Mouse (Mus musculus) embryonic facial prominence, embryonic 11.5 days (tissue): ENCODE measurements around the gene Olfr48. TPM values are rescaled to one million over a fixed set of nuclear protein-coding genes. Genes with fewer than 3 reads are reported as not detected.

Experiments used
- ATAC-seq: fragments of 200-750 bp; cut with Nextera tagmentation; replicated peaks from 2 replicates; pipeline ENCODE4 v1.8.0; 2017; ENCODE audit warnings: low read depth; ENCODE audit not compliant: insufficient number of reproducible peaks, low FRiP score, low TSS enrichment
- DNase-seq: peaks from one replicate; pipeline ENCODE4 v3.0.0-alpha.2; 2015; ENCODE audit warnings: low spot score
- H3K27ac ChIP-seq: fragments of 300-500 bp; sonication (generic); replicated peaks from 2 replicates; pipeline ENCODE4 v1.5.1; 2014; ENCODE audit warnings: mild to moderate bottlenecking, low read depth, low read length, control low read depth
- H3K27me3 ChIP-seq: fragments of 300-500 bp; sonication (generic); 2 replicates; pipeline ENCODE4 v1.6.1; 2014; ENCODE audit warnings: mild to moderate bottlenecking, low read length, moderate library complexity, mixed read lengths; ENCODE audit not compliant: control insufficient read depth, insufficient read depth
- H3K36me3 ChIP-seq: fragments of 300-500 bp; sonication (generic); replicated peaks from 2 replicates; pipeline ENCODE4 v1.6.1; 2014; ENCODE audit warnings: low read depth, mild to moderate bottlenecking, low read length, moderate library complexity, mixed read lengths; ENCODE audit not compliant: control insufficient read depth, insufficient read depth
- H3K4me1 ChIP-seq: fragments of 300-500 bp; sonication (generic); 2 replicates; pipeline ENCODE4 v1.6.1; 2014; ENCODE audit warnings: low read length, mixed read lengths; ENCODE audit not compliant: control insufficient read depth, insufficient read depth
- H3K4me2 ChIP-seq: fragments of 300-500 bp; sonication (generic); 2 replicates; pipeline ENCODE4 v1.6.1; 2014; ENCODE audit warnings: low read depth, mild to moderate bottlenecking, control low read depth, low read length, moderate library complexity
- H3K4me3 ChIP-seq: fragments of 300-500 bp; sonication (generic); 2 replicates; pipeline ENCODE4 v1.5.1; 2014; ENCODE audit warnings: low read depth, low read length, control low read depth
- H3K9ac ChIP-seq: fragments of 300-500 bp; sonication (generic); replicated peaks from 2 replicates; pipeline ENCODE4 v1.6.1; 2014; ENCODE audit warnings: mild to moderate bottlenecking, control low read depth, low read length
- H3K9me3 ChIP-seq: fragments of 300-500 bp; sonication (generic); replicated peaks from 2 replicates; pipeline ENCODE4 v1.6.1; 2016; ENCODE audit warnings: mild to moderate bottlenecking, low read length, inconsistent platforms, mixed read lengths; ENCODE audit not compliant: control insufficient read depth
- WGBS: fragments of 180-500 bp; shearing (Covaris S2); extraction: QIAGEN DNeasy Blood & Tissue Kit; methylation state at CpG from one replicate; pipeline ENCODE4 v1.1.7; 2014; 5-methylcytosine and 5-hydroxymethylcytosine counted together
- polyA plus RNA-seq: library from polyadenylated mRNA; unstranded; fragments of >200 nt; fragmentation: Nextera tagmentation; extraction: Ambion mirVana; gene quantifications from 2 replicates; pipeline ENCODE4 v1.2.1, GENCODE M21; 2014

The Olfr48 gene
- polyA plus RNA-seq = not detected in 2 replicates

DNA sequence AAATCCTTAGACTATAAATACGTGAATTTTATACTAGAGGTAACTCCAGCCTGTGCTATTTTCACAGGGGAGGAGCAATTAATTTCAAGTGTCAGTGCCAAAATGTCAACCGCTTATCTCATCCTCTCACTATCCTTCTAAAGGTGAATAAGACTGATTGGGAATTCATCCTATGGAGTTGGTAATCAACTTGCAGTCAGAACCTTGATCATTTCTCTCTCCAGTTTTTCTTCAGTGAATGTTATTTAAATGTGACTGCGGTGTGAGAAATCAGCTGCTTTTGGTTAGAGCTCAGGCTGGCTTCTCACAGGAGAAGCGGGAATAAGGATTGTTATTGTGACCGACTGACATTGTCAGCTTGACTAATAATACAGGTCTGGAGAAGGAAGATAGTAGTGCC lies at the start of gene Olfr48:
Gene Olfr48, minus strand, starts transcription at position 101 of the 400 bp plus-strand sequence.
- Histone ChIP-seq H3K9ac (no peak within 1 kb of the TSS), H3K36me3 (no peaks in the 10 kb centered on the region), H3K4me2 (no peak within 1 kb of the TSS), H3K9me3 (no peaks in the 10 kb centered on the region), H3K27ac (no peak within 1 kb of the TSS), H3K4me3 (no peak within 1 kb of the TSS), H3K27me3 (no peaks in the 10 kb centered on the region), H3K4me1 (no peaks in the 10 kb centered on the region)
- WGBS = 83% methylated on average over 5 of the region's 5 CpGs
- no peak for DNase-seq
- no peak for ATAC-seq

GRCm38 (mm10) chr2:89878137-89878536 lies 30.1 kb upstream of the Olfr48 start, which contains the start of gene Olfr1257:
Gene Olfr1257 (plus strand): TSS chr2:89878437.
- H3K4me1 ChIP-seq = no peaks in the 10 kb centered on the region
- 96% methylated on average over 1 of the region's 1 CpGs for WGBS

GRCm38 (mm10) chr2:89849230-89849629 lies 1.2 kb upstream of the Olfr48 start:
- DNase-seq (no peak), ATAC-seq (no peak)
- 97% methylated on average over 1 of the region's 1 CpGs for WGBS

More at GRCm38 (mm10) chr2:89878137-89878536, 30.1 kb upstream of the Olfr48 start, which contains the start of gene Olfr1257:
- Histone ChIP-seq H3K4me2 (no peak within 1 kb of the TSS), H3K9me3 (no peaks in the 10 kb centered on the region), H3K9ac (no peak within 1 kb of the TSS), H3K27me3 (no peaks in the 10 kb centered on the region), H3K36me3 (no peaks in the 10 kb centered on the region), H3K27ac (no peak within 1 kb of the TSS), H3K4me3 (no peak within 1 kb of the TSS)
- ATAC-seq (no peak), DNase-seq (no peak)

DNA sequence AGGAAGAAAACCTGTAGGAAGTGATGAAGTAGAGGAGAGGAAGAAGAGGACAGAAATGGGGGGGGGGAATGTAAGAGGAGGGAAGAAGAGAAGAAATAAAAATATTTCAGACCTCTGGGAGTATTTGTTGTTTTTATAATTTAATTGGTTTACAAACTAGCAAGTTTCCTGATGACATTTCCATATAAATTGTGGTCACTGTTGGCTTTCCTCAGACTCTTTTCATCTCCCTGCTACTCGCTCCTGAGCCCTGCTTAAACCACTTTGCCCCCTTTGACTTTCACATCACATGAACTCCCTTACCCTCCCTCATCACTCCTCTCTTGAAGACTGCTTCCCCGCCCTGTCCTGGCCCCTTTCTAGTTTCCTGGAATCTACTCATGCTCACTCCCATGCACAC lies 6.5 kb downstream of the Olfr48 start, which contains the start of gene Olfr1256:
Gene Olfr1256, minus strand, starts transcription at position 101 of the 400 bp plus-strand sequence.
- H3K36me3 ChIP-seq = no peaks in the 10 kb centered on the region
- no peaks in the 10 kb centered on the region for H3K9me3 ChIP-seq
- no peak for DNase-seq
- no peaks in the 10 kb centered on the region for H3K27me3 ChIP-seq
- no peak within 1 kb of the TSS for H3K4me3 ChIP-seq
- no peak within 1 kb of the TSS for H3K27ac ChIP-seq
- WGBS = 49% methylated on average over 2 of the region's 2 CpGs
- H3K4me2 ChIP-seq = no peak within 1 kb of the TSS
- H3K4me1 ChIP-seq = no peaks in the 10 kb centered on the region
- no peak for ATAC-seq
- H3K9ac ChIP-seq = no peak within 1 kb of the TSS

More at GRCm38 (mm10) chr2:89849230-89849629, 1.2 kb upstream of the Olfr48 start:
- Histone ChIP-seq H3K36me3 (no peaks in the 10 kb centered on the region), H3K9me3 (no peaks in the 10 kb centered on the region), H3K9ac (no peak overlapping the region), H3K4me1 (no peaks in the 10 kb centered on the region), H3K27ac (no peak overlapping the region), H3K4me2 (no peak overlapping the region), H3K27me3 (no peaks in the 10 kb centered on the region), H3K4me3 (no peak overlapping the region)

DNA sequence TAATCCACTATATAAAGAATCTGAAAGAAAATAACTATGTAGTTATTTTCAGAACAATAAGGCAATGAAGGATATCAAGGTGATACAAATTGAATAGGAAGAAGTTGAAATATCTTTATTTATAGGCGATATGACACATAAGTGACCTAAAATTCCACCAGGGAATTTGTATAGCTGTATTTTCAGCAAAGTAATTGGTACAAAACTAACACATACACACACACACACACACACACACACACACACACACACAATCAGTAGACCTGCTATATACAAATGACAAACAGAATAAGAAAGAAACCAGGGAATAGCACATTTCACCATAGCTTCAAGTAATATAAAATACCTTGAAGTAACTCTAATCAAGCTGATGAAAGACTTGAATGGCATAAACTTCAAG lies 27.8 kb downstream of the Olfr48 start:
- no peak overlapping the region for H3K4me2 ChIP-seq
- H3K4me1 ChIP-seq = no peaks in the 10 kb centered on the region
- no peak overlapping the region for H3K4me3 ChIP-seq
- DNase-seq (no peak), ATAC-seq (no peak)
- H3K27me3 ChIP-seq = no peaks in the 10 kb centered on the region
- WGBS = 74% methylated on average over 1 of the region's 1 CpGs
- H3K9ac ChIP-seq = no peak overlapping the region
- H3K9me3 ChIP-seq = no peaks in the 10 kb centered on the region
- H3K36me3 ChIP-seq = no peaks in the 10 kb centered on the region
- no peak overlapping the region for H3K27ac ChIP-seq

- no peak within 1 kb of the TSS for H3K4me2 ChIP-seq
- no peaks in the 10 kb centered on the region for H3K4me1 ChIP-seq
- H3K36me3 ChIP-seq = no peaks in the 10 kb centered on the region
- WGBS = 72% methylated on average over 3 of the region's 3 CpGs
- no peak within 1 kb of the TSS for H3K27ac ChIP-seq
- H3K27me3 ChIP-seq = no peaks in the 10 kb centered on the region
- no peak for ATAC-seq
- H3K9me3 ChIP-seq = no peaks in the 10 kb centered on the region
- no peak for DNase-seq
- H3K9ac ChIP-seq = no peak within 1 kb of the TSS
- H3K4me3 ChIP-seq = no peak within 1 kb of the TSS
Observed at GRCm38 (mm10) chr2:89811751-89812150, 36.3 kb downstream of the Olfr48 start, which contains the start of gene Olfr1255. Gene Olfr1255 (plus strand): TSS chr2:89812051.

DNA sequence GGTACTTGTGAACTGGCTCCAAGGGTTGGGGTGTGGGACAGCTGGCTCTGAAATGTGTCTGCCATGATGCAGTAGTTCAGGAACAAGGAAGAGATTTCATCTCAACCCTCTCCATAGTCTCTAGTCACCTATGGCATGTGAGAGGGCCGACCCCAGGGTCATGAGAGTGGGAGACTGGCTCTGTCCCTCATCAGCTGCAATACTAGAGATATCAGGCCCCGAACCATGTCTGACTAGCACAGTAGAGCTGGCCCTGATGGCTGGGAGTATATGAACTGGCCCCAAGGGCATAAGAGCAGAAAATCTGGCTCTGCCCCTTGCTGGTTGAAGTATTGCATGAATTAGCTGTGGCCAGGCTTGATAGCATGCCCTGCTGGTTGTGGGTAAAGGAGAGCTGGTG lies 37.3 kb downstream of the Olfr48 start:
- WGBS = 74% methylated on average over 2 of the region's 2 CpGs

DNA sequence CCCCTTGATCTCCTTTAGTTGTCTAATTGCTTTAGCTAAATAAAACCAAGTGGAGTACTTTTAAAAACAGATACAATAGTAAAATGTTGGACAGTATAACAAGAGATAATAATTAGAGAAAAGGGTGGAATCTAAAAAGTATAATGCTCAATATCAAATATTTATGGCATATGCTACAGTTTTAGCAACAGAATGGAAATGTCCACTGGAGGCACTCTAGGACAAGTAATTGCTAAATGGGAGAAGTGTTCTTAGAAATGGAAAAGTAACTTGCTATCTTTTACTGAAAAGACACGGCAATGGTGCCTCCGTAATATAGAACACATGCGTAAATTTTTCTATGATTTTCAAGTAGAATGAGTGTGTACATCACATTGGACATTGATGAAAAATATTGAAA lies 48.4 kb downstream of the Olfr48 start:
- Histone ChIP-seq H3K4me2 (no peak overlapping the region), H3K36me3 (no peaks in the 10 kb centered on the region), H3K9ac (no peak overlapping the region), H3K27me3 (no peaks in the 10 kb centered on the region), H3K4me3 (no peak overlapping the region), H3K9me3 (no peaks in the 10 kb centered on the region), H3K27ac (no peak overlapping the region), H3K4me1 (no peaks in the 10 kb centered on the region)
- no peak for ATAC-seq
- no peak for DNase-seq
- WGBS = 90% methylated on average over 3 of the region's 3 CpGs

More for the DNA sequence above, 37.3 kb downstream of the Olfr48 start:
- no peak overlapping the region for H3K27ac ChIP-seq
- no peaks in the 10 kb centered on the region for H3K9me3 ChIP-seq
- no peak overlapping the region for H3K4me3 ChIP-seq
- ATAC-seq (no peak), DNase-seq (no peak)
- no peaks in the 10 kb centered on the region for H3K4me1 ChIP-seq
- no peaks in the 10 kb centered on the region for H3K27me3 ChIP-seq
- H3K4me2 ChIP-seq = no peak overlapping the region
- no peaks in the 10 kb centered on the region for H3K36me3 ChIP-seq
- H3K9ac ChIP-seq = no peak overlapping the region
